Mouse (Mus musculus) adrenal gland, adult (tissue): Measurements from ENCODE around the gene Ptges3.
"Not testable (repeated sequence)": the region's sequence is repeated elsewhere in the genome, so short reads cannot be mapped to it uniquely, and the experiment has no call there.

Source experiments
- DNase-seq, 2 experiments: peaks; one replicate each; pipeline ENCODE4 v3.0.0; 2022 to 2023; ENCODE audit warnings: low spot score in 1 of 2; ENCODE audit not compliant: inconsistent age in 2 of 2

The Ptges3 gene

DNA sequence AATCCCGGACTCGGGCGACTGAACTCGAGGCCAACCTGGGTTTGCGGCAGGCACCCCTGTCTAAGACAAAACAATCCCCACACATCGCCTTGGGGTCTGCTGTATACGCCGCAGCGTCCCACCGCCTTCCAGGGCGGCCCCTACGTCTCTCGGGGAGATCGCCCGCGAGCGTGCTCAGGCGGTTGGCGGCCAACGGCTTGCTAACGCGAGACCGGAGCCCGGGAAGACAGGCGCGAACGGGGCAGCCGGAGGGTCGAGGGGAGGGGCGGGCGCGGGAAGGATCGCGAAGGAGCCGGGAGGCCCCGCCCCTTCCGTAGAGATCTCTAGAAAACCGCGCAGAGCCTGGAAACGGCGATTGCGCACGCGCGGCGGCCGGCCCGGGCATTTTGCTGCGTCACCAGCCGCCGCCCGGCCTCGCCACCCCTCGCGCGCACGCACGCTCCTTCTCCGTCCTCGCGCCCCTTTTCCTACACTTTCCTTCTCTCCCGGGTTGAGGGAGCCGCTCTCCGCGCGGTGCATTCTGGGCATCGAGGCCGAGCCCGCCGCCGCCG, at the start of gene Ptges3:
Ptges3 (plus strand) TSS at position 354 of the 551 bp plus-strand sequence.
- DNase-seq: peak; percentile 98 to 99

DNA sequence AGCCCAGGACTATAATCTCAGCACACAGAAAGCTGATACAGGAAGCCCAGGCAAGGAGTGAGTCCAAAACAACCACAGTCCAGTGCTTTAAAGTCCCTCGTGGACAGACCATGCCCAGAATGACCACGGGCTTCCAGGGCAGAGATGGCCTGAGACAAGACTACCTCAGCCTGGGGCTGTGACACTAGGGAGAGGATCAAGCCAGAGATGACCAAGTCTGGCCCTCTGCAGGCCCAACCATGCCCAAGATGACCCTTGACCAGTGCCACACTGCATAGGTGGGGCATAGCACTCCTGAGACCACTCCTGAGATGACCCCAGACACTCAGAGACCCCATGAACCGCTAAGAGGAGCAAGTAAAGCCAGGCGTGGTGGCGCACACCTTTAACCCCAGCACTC, 49.0 kb upstream of the Ptges3 start:
- no peak for DNase-seq

GRCm38 (mm10) chr10:128015068-128015934, 43.5 kb upstream of the Ptges3 start, which contains the start of gene Prim1:
Gene Prim1, plus strand, starts transcription at chr10:128015168.
- DNase-seq: peak; percentile 69 to 89

DNA sequence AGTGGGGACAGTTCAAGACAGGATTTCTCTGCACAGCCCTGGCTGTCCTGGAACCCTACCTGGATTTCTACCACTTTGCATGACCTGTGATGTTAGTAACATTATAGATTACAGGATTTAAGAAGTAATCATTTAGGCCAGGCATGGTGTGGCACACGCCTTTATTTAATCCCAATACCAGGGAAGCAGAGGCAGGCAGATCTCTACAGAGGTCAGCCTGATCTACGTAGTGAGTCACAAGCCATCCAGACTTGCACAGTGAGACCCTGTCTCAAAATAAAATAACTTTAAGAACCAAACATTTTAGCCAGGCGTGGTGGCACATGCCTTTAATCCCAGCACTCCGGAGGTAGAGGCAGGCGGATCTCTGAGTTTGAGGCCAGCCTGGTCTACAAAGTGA, 36.6 kb upstream of the Ptges3 start:
- DNase-seq: no peak

DNA sequence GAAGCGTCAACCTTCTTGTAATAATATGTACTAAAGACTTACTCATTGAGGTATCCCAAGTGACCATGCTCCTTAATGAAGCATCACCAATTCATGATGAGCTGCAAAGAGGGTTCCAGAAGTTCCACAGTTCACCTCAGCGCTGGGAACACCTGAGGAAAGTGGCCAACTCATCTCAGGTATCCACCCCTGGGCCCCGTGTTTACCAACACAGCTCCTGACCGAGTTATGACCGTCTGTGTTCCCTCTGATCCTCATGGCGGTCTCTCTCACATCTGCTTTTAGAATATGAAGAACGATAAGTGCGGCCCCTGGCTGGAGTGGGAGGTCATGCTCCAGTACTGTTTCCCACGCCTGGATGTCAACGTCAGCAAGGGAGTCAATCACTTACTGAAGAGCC, 35.3 kb upstream of the Ptges3 start:
- DNase-seq: no peak

GRCm38 (mm10) chr10:128029931-128030330, 28.8 kb upstream of the Ptges3 start:
- DNase-seq: peak; percentile 18 to 60

DNA sequence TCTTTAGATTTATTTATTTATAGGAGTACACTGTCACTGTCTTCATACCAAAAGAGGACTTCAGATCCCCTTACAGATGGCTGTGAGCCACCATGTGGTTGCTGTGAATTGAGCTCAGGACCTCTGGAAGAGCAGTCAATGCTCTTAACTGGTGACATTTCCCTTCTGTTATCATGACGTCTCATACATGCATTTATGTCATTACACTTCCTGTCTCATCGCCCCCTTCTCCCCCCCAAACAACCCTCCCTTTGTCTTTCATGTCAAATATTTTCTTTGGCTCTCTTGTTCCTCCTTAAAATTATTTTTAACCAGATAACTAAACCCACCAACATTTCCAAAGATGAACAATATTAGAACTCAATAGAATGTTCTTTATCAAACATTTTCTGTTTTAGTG, 27.9 kb upstream of the Ptges3 start:
- no peak for DNase-seq

DNA sequence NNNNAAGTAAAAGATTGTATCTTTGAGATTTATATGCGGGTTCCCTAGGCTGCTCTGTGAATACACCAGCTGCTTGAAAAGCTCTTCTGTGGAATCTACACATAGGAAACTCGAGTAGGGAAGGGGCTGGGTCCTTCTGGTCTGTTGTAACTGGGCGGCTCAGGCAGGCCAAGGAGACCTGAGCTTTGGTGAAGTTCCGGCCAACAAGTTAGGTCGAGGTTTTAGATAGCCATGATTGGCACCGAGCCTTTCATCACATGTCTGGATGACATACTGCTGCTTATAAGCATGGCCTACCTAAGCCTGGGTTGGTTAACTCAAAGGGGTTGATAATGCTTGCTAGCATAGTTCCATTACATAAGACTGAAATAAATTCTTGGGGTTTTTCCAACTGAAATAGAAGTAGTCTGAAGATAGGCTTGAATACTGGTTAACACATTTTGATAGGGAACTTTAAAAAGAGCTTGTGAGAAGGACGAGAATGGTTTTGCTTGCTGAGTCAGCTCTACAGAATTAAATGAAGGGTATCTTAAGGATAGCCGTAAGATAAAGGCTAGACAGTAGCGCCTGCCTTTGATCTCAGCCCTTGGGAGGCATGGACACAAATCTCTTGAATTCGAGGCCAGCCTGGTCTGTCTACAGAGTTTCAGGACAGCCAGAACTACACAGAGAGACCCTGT, 21.9 kb upstream of the Ptges3 start:
- peak; percentile 63 to 89 for DNase-seq

- DNase-seq: no peak
These were observed 20.8 kb upstream of the Ptges3 start for GRCm38 (mm10) chr10:128037921-128038320.

DNA sequence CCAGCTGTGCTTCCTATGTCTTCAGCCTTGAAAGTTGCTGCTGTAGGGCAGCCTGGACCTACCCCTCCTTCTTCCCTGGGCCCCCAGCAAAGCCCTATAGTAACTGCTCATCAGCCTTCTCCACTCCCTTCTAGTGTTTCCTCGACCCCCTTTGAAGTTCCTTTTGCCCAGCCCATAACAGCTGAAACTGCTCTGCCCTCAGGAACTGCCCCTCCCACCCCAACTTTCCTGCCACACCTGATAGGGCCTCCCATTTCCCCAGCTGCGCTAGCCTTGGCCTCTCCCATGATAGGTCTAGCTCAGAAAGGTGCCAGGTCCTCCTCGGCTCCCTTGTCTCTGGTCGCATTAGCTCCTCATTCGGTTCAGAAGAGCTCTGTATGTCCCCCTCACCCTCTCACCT, 19.6 kb upstream of the Ptges3 start:
- DNase-seq: peak in 1 of 2 experiments; percentile 33

DNA sequence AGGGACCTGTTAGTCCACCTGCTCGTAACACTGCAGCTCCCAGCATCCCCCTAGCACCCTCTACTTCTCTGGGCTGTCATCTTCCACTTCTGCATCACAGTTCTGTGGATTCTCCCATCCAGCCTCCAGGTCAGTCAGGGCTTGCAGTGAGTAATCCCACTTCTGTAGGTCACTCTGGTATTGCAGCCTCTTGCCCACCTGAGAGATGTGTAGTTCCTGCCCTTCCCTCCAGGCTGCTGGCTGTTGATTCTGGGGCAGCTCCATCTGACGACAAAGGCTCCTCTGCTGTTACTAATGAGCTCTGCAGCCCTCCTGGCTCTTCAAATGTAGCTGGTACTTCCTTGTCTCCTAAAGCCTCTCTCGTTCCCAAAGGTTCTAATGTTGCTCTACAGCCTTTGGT, 18.9 kb upstream of the Ptges3 start:
- no peak for DNase-seq

DNA sequence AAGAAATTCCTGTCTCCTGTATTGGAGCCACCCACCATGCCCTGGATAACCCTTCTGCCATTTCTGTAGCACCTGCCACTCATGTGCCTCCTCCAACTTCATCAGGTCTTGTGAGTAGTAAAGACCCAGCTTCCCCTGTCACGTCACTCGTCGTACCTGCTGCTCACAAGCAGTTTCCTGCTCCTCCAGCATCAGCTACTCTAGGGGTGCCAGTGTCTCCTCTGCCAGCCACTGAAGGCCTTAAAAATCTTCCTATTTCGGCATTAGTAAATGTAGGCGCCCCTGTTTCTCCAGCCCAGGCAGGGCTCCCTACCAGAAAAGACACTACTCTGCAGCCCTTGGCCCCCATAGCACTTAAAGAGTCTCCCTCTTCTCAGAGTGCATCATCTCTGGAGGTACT, 18.5 kb upstream of the Ptges3 start:
- DNase-seq: no peak

GRCm38 (mm10) chr10:128041636-128042035, 17.1 kb upstream of the Ptges3 start:
- DNase-seq: no peak

DNA sequence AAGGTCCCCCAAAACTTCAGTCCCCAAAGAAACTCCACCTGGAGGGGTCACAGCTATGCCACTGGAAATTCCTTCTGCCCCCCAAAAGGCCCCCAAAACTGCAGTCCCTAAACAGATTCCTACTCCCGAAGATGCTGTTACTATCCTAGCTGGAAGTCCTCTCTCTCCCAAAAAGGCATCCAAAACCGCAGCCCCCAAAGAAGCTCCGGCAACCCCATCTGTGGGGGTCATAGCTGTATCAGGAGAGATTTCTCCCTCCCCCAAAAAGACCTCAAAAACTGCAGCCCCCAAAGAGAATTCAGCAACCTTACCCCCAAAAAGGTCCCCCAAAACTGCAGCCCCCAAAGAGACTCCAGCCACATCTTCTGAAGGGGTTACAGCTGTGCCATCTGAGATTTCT, 16.3 kb upstream of the Ptges3 start:
- no peak for DNase-seq

DNA sequence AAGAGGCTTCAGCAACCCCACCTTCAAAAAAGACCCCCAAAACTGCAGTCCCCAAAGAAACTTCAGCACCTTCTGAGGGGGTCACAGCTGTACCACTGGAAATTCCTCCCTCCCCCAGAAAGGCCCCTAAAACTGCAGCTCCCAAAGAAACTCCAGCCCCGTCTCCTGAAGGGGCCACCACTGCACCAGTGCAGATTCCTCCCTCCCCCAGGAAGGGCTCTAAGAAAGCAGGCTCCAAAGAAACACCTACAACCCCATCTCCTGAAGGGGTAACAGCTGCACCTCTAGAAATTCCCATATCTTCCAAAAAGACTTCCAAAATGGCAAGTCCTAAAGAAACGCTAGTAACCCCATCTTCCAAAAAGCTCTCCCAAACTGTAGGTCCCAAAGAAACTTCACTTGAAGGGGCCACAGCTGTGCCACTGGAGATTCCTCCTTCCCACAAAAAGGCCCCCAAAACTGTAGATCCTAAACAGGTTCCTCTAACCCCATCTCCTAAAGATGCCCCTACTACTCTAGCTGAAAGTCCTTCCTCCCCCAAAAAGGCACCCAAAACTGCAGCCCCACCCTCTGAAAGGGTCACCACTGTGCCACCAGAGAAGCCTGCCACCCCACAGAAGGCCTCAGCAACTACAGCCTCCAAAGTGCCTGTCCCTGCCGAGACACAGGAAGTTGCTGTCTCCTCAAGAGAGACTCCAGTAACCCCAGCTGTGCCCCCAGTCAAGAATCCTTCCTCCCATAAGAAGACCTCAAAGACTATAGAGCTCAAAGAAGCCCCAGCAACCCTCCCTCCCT, 15.5 kb upstream of the Ptges3 start:
- DNase-seq: peak in 1 of 2 experiments; percentile 26

- DNase-seq: no peak
These were observed 10.6 kb upstream of the Ptges3 start for GRCm38 (mm10) chr10:128048157-128048556.

GRCm38 (mm10) chr10:128049741-128050140, 9.0 kb upstream of the Ptges3 start:
- no peak for DNase-seq

DNA sequence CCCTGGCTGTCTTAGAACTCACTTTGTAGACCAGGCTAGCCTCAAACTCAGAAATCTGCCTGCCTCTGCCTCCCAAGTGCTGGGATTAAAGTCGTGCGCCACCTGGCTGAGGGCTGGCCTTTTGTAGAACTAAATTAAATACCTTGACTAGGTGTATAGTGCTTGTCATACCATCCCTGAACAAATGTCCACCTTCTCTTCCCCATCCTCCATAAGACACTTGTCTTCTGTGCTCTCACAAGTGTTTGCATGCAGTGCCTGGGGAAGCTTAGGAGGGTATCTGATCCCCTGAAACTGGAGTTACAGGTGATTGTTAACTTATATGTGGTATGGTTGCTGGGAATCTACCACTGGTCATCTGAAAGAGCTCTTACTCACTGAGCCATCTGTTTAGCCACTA, 8.4 kb upstream of the Ptges3 start:
- DNase-seq: no peak

GRCm38 (mm10) chr10:128051589-128051988, 7.2 kb upstream of the Ptges3 start:
- DNase-seq: no peak

DNA sequence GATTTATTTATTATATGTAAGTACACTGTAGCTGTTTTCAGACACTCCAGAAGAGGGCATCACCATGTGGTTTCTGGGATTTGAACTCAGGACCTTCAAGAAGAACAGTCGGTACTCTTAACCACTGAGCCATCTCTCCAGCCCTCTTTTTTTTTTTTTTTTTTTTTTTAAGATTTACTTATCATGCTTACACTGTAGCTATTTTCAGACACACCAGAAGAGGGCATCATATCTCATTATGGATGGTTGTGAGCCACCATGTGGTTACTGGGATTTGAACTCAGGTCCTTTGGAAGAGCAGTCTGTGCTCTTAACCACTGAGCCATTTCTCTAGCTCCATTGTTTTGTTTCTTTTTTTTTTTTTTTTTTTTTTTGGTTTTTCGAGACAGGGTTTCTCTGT, 6.6 kb upstream of the Ptges3 start:
- DNase-seq: not testable (repeated sequence)

DNA sequence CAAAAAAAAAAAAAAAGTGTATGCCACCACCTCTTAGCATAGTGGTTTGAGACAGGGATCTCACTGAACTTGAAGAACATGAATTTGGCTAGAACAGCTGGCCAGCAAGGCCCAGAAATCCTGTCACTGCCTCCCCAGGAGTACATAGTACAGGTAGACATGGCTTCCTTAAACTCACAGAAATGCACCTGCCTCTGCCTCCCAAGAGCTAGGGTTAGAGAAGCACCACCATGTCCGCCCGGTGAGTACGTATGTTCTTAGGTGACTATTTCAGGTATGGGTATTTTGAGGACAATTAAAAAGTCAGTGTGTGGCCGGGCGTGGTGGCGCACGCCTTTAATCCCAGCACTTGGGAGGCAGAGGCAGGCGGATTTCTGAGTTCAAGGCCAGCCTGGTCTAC, 5.8 kb upstream of the Ptges3 start:
- no peak for DNase-seq
